Mouse (Mus musculus): Measurements from ENCODE around the gene Ssxb8.
"Not testable (repeated sequence)": the region's sequence is repeated elsewhere in the genome, so short reads cannot be mapped to it uniquely, and the experiment has no call there.

Gene Ssxb8

GRCm38 (mm10) chrX:8690744-8691143 lies at the start of gene Ssxb8:
TSS of gene Ssxb8 (minus strand) at chrX:8690844.
- not testable (repeated sequence) for DNase-seq (ENCODE audit: low spot score in 2 of 2)

GRCm38 (mm10) chrX:8732907-8733306 lies 42.3 kb upstream of the Ssxb8 start:
- peak in 1 of 2 experiments; percentile 20 for DNase-seq (ENCODE audit: low spot score in 2 of 2)

GRCm38 (mm10) chrX:8663085-8663484 lies 27.6 kb downstream of the Ssxb8 start:
- no peak for DNase-seq (ENCODE audit: low spot score in 2 of 2)

All from left cerebral cortex, adult 9 months (tissue).